Mouse (Mus musculus) liver, embryonic 11.5 days (tissue): Measurements from ENCODE around the gene Neo1. TPM values are rescaled to one million over a fixed set of nuclear protein-coding genes. Genes with fewer than 3 reads are reported as not detected.
A peak's percentile ranks its signal among the peaks of the same experiment; 100 is the strongest.

Experiments
- ATAC-seq: fragments of 200-750 bp; cut with Nextera tagmentation; replicated peaks from 2 replicates; pipeline ENCODE4 v1.8.0; 2017; ENCODE audit warnings: moderate number of reproducible peaks, mild to moderate bottlenecking, moderate TSS enrichment, moderate library complexity; ENCODE audit not compliant: low FRiP score
- DNase-seq: peaks from one replicate; pipeline ENCODE4 v3.0.0-alpha.2; 2017; ENCODE audit warnings: low spot score
- H3K27ac ChIP-seq: fragments of 300-500 bp; sonication (generic); 2 replicates; pipeline ENCODE4 v1.5.1; 2014; ENCODE audit warnings: mild to moderate bottlenecking, low read depth, low read length, control low read depth
- H3K27me3 ChIP-seq: fragments of 300-500 bp; sonication (generic); replicated peaks from 2 replicates; pipeline ENCODE4 v1.6.1; 2014; ENCODE audit warnings: low read length, mixed read lengths; ENCODE audit not compliant: control insufficient read depth, insufficient read depth
- H3K36me3 ChIP-seq: fragments of 300-500 bp; sonication (generic); 2 replicates; pipeline ENCODE4 v1.6.1; 2014; ENCODE audit warnings: mild to moderate bottlenecking, low read length, moderate library complexity, mixed read lengths; ENCODE audit not compliant: control insufficient read depth, insufficient read depth
- H3K4me1 ChIP-seq: fragments of 300-500 bp; sonication (generic); replicated peaks from 2 replicates; pipeline ENCODE4 v1.6.1; 2014; ENCODE audit warnings: low read length, mixed read lengths; ENCODE audit not compliant: control insufficient read depth, insufficient read depth
- H3K4me2 ChIP-seq: fragments of 300-500 bp; sonication (generic); 2 replicates; pipeline ENCODE4 v1.6.1; 2014; ENCODE audit warnings: mild to moderate bottlenecking, control low read depth, moderate library complexity
- H3K4me3 ChIP-seq: fragments of 300-500 bp; sonication (generic); 2 replicates; pipeline ENCODE4 v1.5.1; 2014; ENCODE audit warnings: low read depth, low read length, control low read depth
- H3K9ac ChIP-seq: fragments of 300-500 bp; sonication (generic); 2 replicates; pipeline ENCODE4 v1.6.1; 2014; ENCODE audit warnings: low read depth, low read length, control low read depth
- H3K9me3 ChIP-seq: fragments of 300-500 bp; sonication (generic); 2 replicates; pipeline ENCODE4 v1.6.1; 2016; ENCODE audit warnings: low read length, inconsistent platforms, mixed read lengths; ENCODE audit not compliant: control insufficient read depth
- WGBS: fragments of 180-500 bp; shearing (Covaris S2); extraction: QIAGEN DNeasy Blood & Tissue Kit; methylation state at CpG from one replicate; pipeline ENCODE4 v1.1.7; 2014; 5-methylcytosine and 5-hydroxymethylcytosine counted together
- polyA plus RNA-seq: library from polyadenylated mRNA; unstranded; fragments of >200 nt; fragmentation: Nextera tagmentation; extraction: Ambion mirVana; gene quantifications from 2 replicates; pipeline ENCODE4 v1.2.1, GENCODE M21; 2014

Neo1 gene
- polyA plus RNA-seq, 1 experiment from 2014 or later, result 11.5 TPM

- H3K27ac ChIP-seq, result no peak overlapping the region
- H3K4me1 ChIP-seq, result no peaks in the 10 kb centered on the region
- no peak overlapping the region for H3K9ac ChIP-seq
- whole genome bisulfite sequencing, result 56% methylated on average over 3 of the region's 3 CpGs
- ATAC-seq (no peak), DNase-seq (no peak)
- H3K9me3 ChIP-seq, result no peaks in the 10 kb centered on the region
- H3K4me2 ChIP-seq, result no peak overlapping the region
- no peaks in the 10 kb centered on the region for H3K36me3 ChIP-seq
- no peak overlapping the region for H3K4me3 ChIP-seq
- H3K27me3 ChIP-seq, result peaks cover 12% of the 10 kb centered on the region
Observed at GRCm38 (mm10) chr9:58854931-58855330, 181.3 kb downstream of the Neo1 start.

GRCm38 (mm10) chr9:58849576-58850315 lies 186.5 kb downstream of the Neo1 start:
- no peak overlapping the region for H3K4me2 ChIP-seq
- no peaks in the 10 kb centered on the region for H3K27me3 ChIP-seq
- ATAC-seq (no peak), DNase-seq (no peak)
- WGBS, result 75% methylated on average over 13 of the region's 13 CpGs
- no peak overlapping the region for H3K9ac ChIP-seq
- H3K4me3 ChIP-seq, result no peak overlapping the region
- no peak overlapping the region for H3K27ac ChIP-seq
- H3K4me1 ChIP-seq, result peaks cover 9% of the 10 kb centered on the region
- no peaks in the 10 kb centered on the region for H3K9me3 ChIP-seq
- no peaks in the 10 kb centered on the region for H3K36me3 ChIP-seq

- no peak for DNase-seq
- ATAC-seq, result no peak
- WGBS, result 57% methylated on average over 7 of the region's 7 CpGs
- no peak overlapping the region for H3K4me3 ChIP-seq
- H3K27me3 ChIP-seq, result no peaks in the 10 kb centered on the region
- H3K9ac ChIP-seq, result no peak overlapping the region
- no peak overlapping the region for H3K27ac ChIP-seq
- H3K4me2 ChIP-seq, result no peak overlapping the region
- no peaks in the 10 kb centered on the region for H3K9me3 ChIP-seq
- H3K4me1 ChIP-seq, result peaks cover 9% of the 10 kb centered on the region
- no peaks in the 10 kb centered on the region for H3K36me3 ChIP-seq
Observed at GRCm38 (mm10) chr9:58847676-58848075, 188.6 kb downstream of the Neo1 start.

- Histone ChIP-seq H3K4me1 (peaks cover 9% of the 10 kb centered on the region), H3K9me3 (no peaks in the 10 kb centered on the region), H3K9ac (no peak overlapping the region), H3K36me3 (no peaks in the 10 kb centered on the region), H3K4me2 (peak overlapping the region; percentile 24), H3K27me3 (no peaks in the 10 kb centered on the region), H3K4me3 (no peak overlapping the region), H3K27ac (no peak overlapping the region)
- DNase-seq (no peak), ATAC-seq (no peak)
- WGBS, result 9% methylated on average over 3 of the region's 3 CpGs
Observed at GRCm38 (mm10) chr9:58847008-58847407, 189.2 kb downstream of the Neo1 start.

GRCm38 (mm10) chr9:58844597-58844996 lies 191.6 kb downstream of the Neo1 start:
- no peaks in the 10 kb centered on the region for H3K36me3 ChIP-seq
- no peak overlapping the region for H3K9ac ChIP-seq
- H3K27me3 ChIP-seq, result 0 out of 2 replicates have a peak, but pooled peaks cover 4% of the 10 kb centered on the region
- H3K27ac ChIP-seq, result no peak overlapping the region
- 89% methylated on average over 3 of the region's 3 CpGs for WGBS
- peaks cover 9% of the 10 kb centered on the region for H3K4me1 ChIP-seq
- ATAC-seq (no peak), DNase-seq (no peak)
- no peak overlapping the region for H3K4me3 ChIP-seq
- no peaks in the 10 kb centered on the region for H3K9me3 ChIP-seq
- no peak overlapping the region for H3K4me2 ChIP-seq

GRCm38 (mm10) chr9:58841655-58842054 lies 194.6 kb downstream of the Neo1 start:
- H3K4me2 ChIP-seq, result no peak overlapping the region
- WGBS, result 18% methylated on average over 6 of the region's 6 CpGs
- H3K27me3 ChIP-seq, result 0 out of 2 replicates have a peak, but pooled peaks cover 4% of the 10 kb centered on the region
- ATAC-seq (no peak), DNase-seq (peak; percentile 66)
- H3K27ac ChIP-seq, result no peak overlapping the region
- H3K4me1 ChIP-seq, result peaks cover under 1% of the 10 kb centered on the region; the same call in 1 of the 2 replicates
- H3K36me3 ChIP-seq, result no peaks in the 10 kb centered on the region
- H3K9ac ChIP-seq, result no peak overlapping the region
- no peaks in the 10 kb centered on the region for H3K9me3 ChIP-seq
- H3K4me3 ChIP-seq, result no peak overlapping the region

- no peak for ATAC-seq
- Histone ChIP-seq H3K27me3 (0 out of 2 replicates have a peak, but pooled peaks cover 4% of the 10 kb centered on the region), H3K36me3 (no peaks in the 10 kb centered on the region), H3K9me3 (no peaks in the 10 kb centered on the region), H3K9ac (no peak overlapping the region), H3K27ac (no peak overlapping the region), H3K4me2 (no peak overlapping the region), H3K4me1 (no peaks in the 10 kb centered on the region), H3K4me3 (no peak overlapping the region)
- 71% methylated on average over 5 of the region's 5 CpGs for WGBS
- no peak for DNase-seq
Observed at GRCm38 (mm10) chr9:58838504-58838903, 197.7 kb downstream of the Neo1 start.

- no peak overlapping the region for H3K4me3 ChIP-seq
- H3K36me3 ChIP-seq, result no peaks in the 10 kb centered on the region
- DNase-seq, result no peak
- 57% methylated on average over 5 of the region's 5 CpGs for WGBS
- H3K27ac ChIP-seq, result no peak overlapping the region
- H3K9me3 ChIP-seq, result no peaks in the 10 kb centered on the region
- H3K4me1 ChIP-seq, result 0 out of 2 replicates have a peak, but pooled peaks cover 3% of the 10 kb centered on the region
- no peak for ATAC-seq
- no peak overlapping the region for H3K4me2 ChIP-seq
- H3K9ac ChIP-seq, result no peak overlapping the region
- H3K27me3 ChIP-seq, result 0 out of 2 replicates have a peak, but pooled peaks cover 4% of the 10 kb centered on the region
Observed at GRCm38 (mm10) chr9:58837174-58837573, 199.1 kb downstream of the Neo1 start.

GRCm38 (mm10) chr9:58832939-58833338 lies 203.3 kb downstream of the Neo1 start:
- H3K4me3 ChIP-seq, result no peak overlapping the region
- no peak overlapping the region for H3K4me2 ChIP-seq
- WGBS, result 68% methylated on average over 3 of the region's 3 CpGs
- H3K36me3 ChIP-seq, result no peaks in the 10 kb centered on the region
- 0 out of 2 replicates have a peak, but pooled peaks cover 3% of the 10 kb centered on the region for H3K4me1 ChIP-seq
- no peaks in the 10 kb centered on the region for H3K9me3 ChIP-seq
- H3K27me3 ChIP-seq, result no peaks in the 10 kb centered on the region
- ATAC-seq (no peak), DNase-seq (no peak)
- no peak overlapping the region for H3K27ac ChIP-seq
- no peak overlapping the region for H3K9ac ChIP-seq
